Mouse (Mus musculus): ENCODE data around the gene 1700013H16Rik. TPM values are rescaled to one million over a fixed set of nuclear protein-coding genes. Genes with fewer than 3 reads are reported as not detected.
"Not testable (repeated sequence)": the region's sequence is repeated elsewhere in the genome, so short reads cannot be mapped to it uniquely, and the experiment has no call there.

The 1700013H16Rik gene
- 0.11 TPM in 1 of 2 replicates, not detected in the other for polyA plus RNA-seq (2012; rRNA removed)

- no peak within 1 kb of the TSS for H3K4me3 ChIP-seq (replicated peaks; ENCODE audit: insufficient read depth, low read depth, low read length)
- H3K27ac ChIP-seq (ENCODE audit: insufficient read depth, low read length), result no peak within 1 kb of the TSS
- no peak for DNase-seq
- H3K27me3 ChIP-seq (ENCODE audit: control insufficient read depth, insufficient read depth, low read length), result no peaks in the 10 kb centered on the region
- no peaks in the 10 kb centered on the region for H3K4me1 ChIP-seq (ENCODE audit: control insufficient read depth, insufficient read depth, low read length)
- no peak for TF ChIP-seq CTCF (IDR thresholded peaks at IDR 0.05; ENCODE audit: borderline replicate concordance, insufficient read depth, low read depth, low read length)
- no peak for TF ChIP-seq POLR2A (IDR thresholded peaks at IDR 0.05; ENCODE audit: borderline replicate concordance, insufficient read depth, low read length)
- WGBS, result 95% methylated on average over 16 of the region's 16 CpGs
Measured at GRCm38 (mm10) chrX:53757736-53758135, at the start of gene 1700013H16Rik. Gene 1700013H16Rik, minus strand, starts transcription at chrX:53757831.

- 28% methylated on average over 3 of the region's 3 CpGs for WGBS
- H3K4me3 ChIP-seq (replicated peaks; ENCODE audit: insufficient read depth, low read depth, low read length), result no peak overlapping the region
- H3K27ac ChIP-seq (ENCODE audit: insufficient read depth, low read length), result no peak overlapping the region
- H3K4me1 ChIP-seq (ENCODE audit: control insufficient read depth, insufficient read depth, low read length), result no peaks in the 10 kb centered on the region
- no peaks in the 10 kb centered on the region for H3K27me3 ChIP-seq (ENCODE audit: control insufficient read depth, insufficient read depth, low read length)
- no peak for TF ChIP-seq CTCF (IDR thresholded peaks at IDR 0.05; ENCODE audit: borderline replicate concordance, insufficient read depth, low read depth, low read length)
- no peak for TF ChIP-seq POLR2A (IDR thresholded peaks at IDR 0.05; ENCODE audit: borderline replicate concordance, insufficient read depth, low read length)
- DNase-seq, result no peak
Measured at GRCm38 (mm10) chrX:53799074-53799473, 41.4 kb upstream of the 1700013H16Rik start.

- DNase-seq; H3K4me3 ChIP-seq (replicated peaks; ENCODE audit: insufficient read depth, low read depth, low read length); H3K27me3 ChIP-seq (ENCODE audit: control insufficient read depth, insufficient read depth, low read length); H3K27ac ChIP-seq (ENCODE audit: insufficient read depth, low read length); H3K4me1 ChIP-seq (ENCODE audit: control insufficient read depth, insufficient read depth, low read length): not testable (repeated sequence)
- 87% methylated on average over 11 of the region's 11 CpGs for whole genome bisulfite sequencing
Measured at GRCm38 (mm10) chrX:53797519-53797918, 39.9 kb upstream of the 1700013H16Rik start, which contains the start of gene Xlr. Gene Xlr, minus strand, starts transcription at chrX:53797706.

- 93% methylated on average over 12 of the region's 12 CpGs for WGBS
- no peaks in the 10 kb centered on the region for H3K4me1 ChIP-seq (ENCODE audit: control insufficient read depth, insufficient read depth, low read length)
- H3K27me3 ChIP-seq (ENCODE audit: control insufficient read depth, insufficient read depth, low read length), result no peaks in the 10 kb centered on the region
- no peak within 1 kb of the TSS for H3K27ac ChIP-seq (ENCODE audit: insufficient read depth, low read length)
- TF ChIP-seq POLR2A (IDR thresholded peaks at IDR 0.05; ENCODE audit: borderline replicate concordance, insufficient read depth, low read length) (no peak), CTCF (IDR thresholded peaks at IDR 0.05; ENCODE audit: borderline replicate concordance, insufficient read depth, low read depth, low read length) (no peak)
- no peak for DNase-seq
- no peak within 1 kb of the TSS for H3K4me3 ChIP-seq (replicated peaks; ENCODE audit: insufficient read depth, low read depth, low read length)
Measured at GRCm38 (mm10) chrX:53776276-53776675, 18.6 kb upstream of the 1700013H16Rik start, which contains the start of gene Zfp36l3. Gene Zfp36l3, minus strand, starts transcription at chrX:53776394.

- no peak overlapping the region for H3K4me3 ChIP-seq (replicated peaks; ENCODE audit: insufficient read depth, low read depth, low read length)
- TF ChIP-seq POLR2A (IDR thresholded peaks at IDR 0.05; ENCODE audit: borderline replicate concordance, insufficient read depth, low read length), result no peak
- TF ChIP-seq CTCF (IDR thresholded peaks at IDR 0.05; ENCODE audit: borderline replicate concordance, insufficient read depth, low read depth, low read length), result no peak
- WGBS, result 77% methylated on average over 1 of the region's 1 CpGs
Measured at GRCm38 (mm10) chrX:53752851-53753250, 4.8 kb downstream of the 1700013H16Rik start.

GRCm38 (mm10) chrX:53728967-53729366, 28.7 kb downstream of the 1700013H16Rik start:
- 84% methylated on average over 2 of the region's 2 CpGs for WGBS

More at GRCm38 (mm10) chrX:53752851-53753250, 4.8 kb downstream of the 1700013H16Rik start:
- H3K27ac ChIP-seq (ENCODE audit: insufficient read depth, low read length), result no peak overlapping the region
- no peaks in the 10 kb centered on the region for H3K4me1 ChIP-seq (ENCODE audit: control insufficient read depth, insufficient read depth, low read length)
- H3K27me3 ChIP-seq (ENCODE audit: control insufficient read depth, insufficient read depth, low read length), result no peaks in the 10 kb centered on the region
- DNase-seq, result no peak

GRCm38 (mm10) chrX:53724596-53724995, 33.0 kb downstream of the 1700013H16Rik start, which contains the start of gene 4930502E18Rik:
Gene 4930502E18Rik, plus strand, starts transcription at chrX:53724826.
- no peak for TF ChIP-seq CTCF (IDR thresholded peaks at IDR 0.05; ENCODE audit: borderline replicate concordance, insufficient read depth, low read depth, low read length)
- no peak for TF ChIP-seq POLR2A (IDR thresholded peaks at IDR 0.05; ENCODE audit: borderline replicate concordance, insufficient read depth, low read length)
- DNase-seq, result no peak
- Histone ChIP-seq H3K4me1 (ENCODE audit: control insufficient read depth, insufficient read depth, low read length) (no peaks in the 10 kb centered on the region), H3K4me3 (replicated peaks; ENCODE audit: insufficient read depth, low read depth, low read length) (no peak within 1 kb of the TSS), H3K27ac (ENCODE audit: insufficient read depth, low read length) (no peak within 1 kb of the TSS), H3K27me3 (ENCODE audit: control insufficient read depth, insufficient read depth, low read length) (no peaks in the 10 kb centered on the region)
- 74% methylated on average over 11 of the region's 11 CpGs for WGBS

More at GRCm38 (mm10) chrX:53728967-53729366, 28.7 kb downstream of the 1700013H16Rik start:
- Histone ChIP-seq H3K4me3 (replicated peaks; ENCODE audit: insufficient read depth, low read depth, low read length) (no peak overlapping the region), H3K27ac (ENCODE audit: insufficient read depth, low read length) (no peak overlapping the region), H3K27me3 (ENCODE audit: control insufficient read depth, insufficient read depth, low read length) (no peaks in the 10 kb centered on the region), H3K4me1 (ENCODE audit: control insufficient read depth, insufficient read depth, low read length) (no peaks in the 10 kb centered on the region)
- TF ChIP-seq CTCF (IDR thresholded peaks at IDR 0.05; ENCODE audit: borderline replicate concordance, insufficient read depth, low read depth, low read length), result no peak
- no peak for TF ChIP-seq POLR2A (IDR thresholded peaks at IDR 0.05; ENCODE audit: borderline replicate concordance, insufficient read depth, low read length)
- DNase-seq, result no peak

- 7% methylated on average over 46 of the region's 49 CpGs for WGBS
Measured at GRCm38 (mm10) chrX:53716323-53717182, 41.1 kb downstream of the 1700013H16Rik start.

More at GRCm38 (mm10) chrX:53716323-53717182, 41.1 kb downstream of the 1700013H16Rik start:
- peak overlapping the region; percentile 0; the same call in 1 of the 2 replicates for H3K27ac ChIP-seq (ENCODE audit: insufficient read depth, low read length)
- peak; percentile 67 to 74 for DNase-seq
- H3K4me1 ChIP-seq (ENCODE audit: control insufficient read depth, insufficient read depth, low read length), result no peaks in the 10 kb centered on the region
- no peaks in the 10 kb centered on the region for H3K27me3 ChIP-seq (ENCODE audit: control insufficient read depth, insufficient read depth, low read length)
- H3K4me3 ChIP-seq (replicated peaks; ENCODE audit: insufficient read depth, low read depth, low read length), result peak overlapping the region; percentile 58
- 0 out of 2 replicates have a peak, but pooled peaks have one; percentile 20 for TF ChIP-seq POLR2A (IDR thresholded peaks at IDR 0.05; ENCODE audit: borderline replicate concordance, insufficient read depth, low read length)
- no peak for TF ChIP-seq CTCF (IDR thresholded peaks at IDR 0.05; ENCODE audit: borderline replicate concordance, insufficient read depth, low read depth, low read length)

All from cerebellum, adult 2 months (tissue).